Mouse (Mus musculus) hindbrain, embryonic 14.5 days (tissue): ENCODE measurements around the gene Vmn1r28. TPM values are rescaled to one million over a fixed set of nuclear protein-coding genes. Genes with fewer than 3 reads are reported as not detected.
"Not testable (repeated sequence)": the region's sequence is repeated elsewhere in the genome, so short reads cannot be mapped to it uniquely, and the experiment has no call there.

ENCODE experiments used
- ATAC-seq: fragments of 200-750 bp; cut with Nextera tagmentation; 2 replicates; pipeline ENCODE4 v1.8.0; 2017; ENCODE audit warnings: moderate number of reproducible peaks, mild to moderate bottlenecking, moderate TSS enrichment, moderate library complexity; ENCODE audit not compliant: low FRiP score
- DNase-seq: peaks from one replicate; pipeline ENCODE4 v3.0.0-alpha.2; 2015; ENCODE audit warnings: low spot score
- H3K27ac ChIP-seq: fragments of 300-500 bp; sonication (generic); 2 replicates; pipeline ENCODE4 v1.5.1; 2014; ENCODE audit warnings: mild to moderate bottlenecking, moderate library complexity
- H3K27me3 ChIP-seq: fragments of 300-500 bp; sonication (generic); 2 replicates; pipeline ENCODE4 v1.6.1; 2014; ENCODE audit warnings: mild to moderate bottlenecking, low read length, mixed read lengths; ENCODE audit not compliant: control insufficient read depth, insufficient read depth
- H3K36me3 ChIP-seq: fragments of 300-500 bp; sonication (generic); replicated peaks from 2 replicates; pipeline ENCODE4 v1.6.1; 2014; ENCODE audit not compliant: control insufficient read depth, insufficient read depth
- H3K4me1 ChIP-seq: fragments of 300-500 bp; sonication (generic); replicated peaks from 2 replicates; pipeline ENCODE4 v1.6.1; 2014; ENCODE audit warnings: antibody characterized with exemption, low read length, mixed read lengths; ENCODE audit not compliant: control insufficient read depth, insufficient read depth
- H3K4me2 ChIP-seq: fragments of 300-500 bp; sonication (generic); replicated peaks from 2 replicates; pipeline ENCODE4 v1.6.1; 2014; ENCODE audit warnings: mild to moderate bottlenecking, moderate library complexity
- H3K4me3 ChIP-seq: fragments of 300-500 bp; sonication (generic); replicated peaks from 2 replicates; pipeline ENCODE4 v1.5.1; 2014; ENCODE audit warnings: mild to moderate bottlenecking, low read length
- H3K9ac ChIP-seq: fragments of 300-500 bp; sonication (generic); 2 replicates; pipeline ENCODE4 v1.6.1; 2014
- H3K9me3 ChIP-seq: fragments of 300-500 bp; sonication (generic); 2 replicates; pipeline ENCODE4 v1.6.1; 2016; ENCODE audit warnings: low read length; ENCODE audit not compliant: control insufficient read depth
- WGBS: fragments of 180-500 bp; shearing (Covaris S2); extraction: QIAGEN DNeasy Blood & Tissue Kit; methylation state at CpG from one replicate; pipeline ENCODE4 v1.1.7; 2014; 5-methylcytosine and 5-hydroxymethylcytosine counted together
- polyA plus RNA-seq: library from polyadenylated mRNA; unstranded; fragments of >200 nt; fragmentation: Nextera tagmentation; extraction: Ambion mirVana; gene quantifications from 2 replicates; pipeline ENCODE4 v1.2.1, GENCODE M21; 2014

Vmn1r28 gene
- not detected in 2 replicates for polyA plus RNA-seq

- WGBS, result 90% methylated on average over 1 of the region's 1 CpGs
- no peak within 1 kb of the TSS for H3K9ac ChIP-seq
- no peak for ATAC-seq
- no peaks in the 10 kb centered on the region for H3K36me3 ChIP-seq
- no peak for DNase-seq
- H3K9me3 ChIP-seq, result no peaks in the 10 kb centered on the region
- H3K4me1 ChIP-seq, result no peaks in the 10 kb centered on the region
- no peak within 1 kb of the TSS for H3K4me3 ChIP-seq
- no peaks in the 10 kb centered on the region for H3K27me3 ChIP-seq
- H3K27ac ChIP-seq, result no peak within 1 kb of the TSS
- no peak within 1 kb of the TSS for H3K4me2 ChIP-seq
These were observed at the start of gene Vmn1r28 for GRCm38 (mm10) chr6:58261737-58262136. TSS of gene Vmn1r28 (plus strand) at chr6:58262037.

GRCm38 (mm10) chr6:58216119-58216518 is 45.7 kb upstream of the Vmn1r28 start:
- no peak overlapping the region for H3K4me3 ChIP-seq
- DNase-seq, result no peak
- H3K9ac ChIP-seq, result no peak overlapping the region
- H3K4me2 ChIP-seq, result no peak overlapping the region
- H3K36me3 ChIP-seq, result no peaks in the 10 kb centered on the region
- 83% methylated on average over 2 of the region's 2 CpGs for WGBS
- no peak for ATAC-seq
- H3K27ac ChIP-seq, result no peak overlapping the region
- H3K9me3 ChIP-seq, result no peaks in the 10 kb centered on the region
- no peaks in the 10 kb centered on the region for H3K27me3 ChIP-seq
- H3K4me1 ChIP-seq, result no peaks in the 10 kb centered on the region

- 82% methylated on average over 2 of the region's 2 CpGs for WGBS
- H3K9ac ChIP-seq, result no peak within 1 kb of the TSS
- no peaks in the 10 kb centered on the region for H3K36me3 ChIP-seq
- no peaks in the 10 kb centered on the region for H3K4me1 ChIP-seq
- no peak within 1 kb of the TSS for H3K4me3 ChIP-seq
- no peak within 1 kb of the TSS for H3K4me2 ChIP-seq
- no peaks in the 10 kb centered on the region for H3K9me3 ChIP-seq
- no peaks in the 10 kb centered on the region for H3K27me3 ChIP-seq
- no peak for DNase-seq
- ATAC-seq, result no peak
- H3K27ac ChIP-seq, result no peak within 1 kb of the TSS
These were observed 43.1 kb upstream of the Vmn1r28 start, which contains the start of gene Vmn1r27 for GRCm38 (mm10) chr6:58218721-58219120. TSS of gene Vmn1r27 (minus strand) at chr6:58218821.

DNA sequence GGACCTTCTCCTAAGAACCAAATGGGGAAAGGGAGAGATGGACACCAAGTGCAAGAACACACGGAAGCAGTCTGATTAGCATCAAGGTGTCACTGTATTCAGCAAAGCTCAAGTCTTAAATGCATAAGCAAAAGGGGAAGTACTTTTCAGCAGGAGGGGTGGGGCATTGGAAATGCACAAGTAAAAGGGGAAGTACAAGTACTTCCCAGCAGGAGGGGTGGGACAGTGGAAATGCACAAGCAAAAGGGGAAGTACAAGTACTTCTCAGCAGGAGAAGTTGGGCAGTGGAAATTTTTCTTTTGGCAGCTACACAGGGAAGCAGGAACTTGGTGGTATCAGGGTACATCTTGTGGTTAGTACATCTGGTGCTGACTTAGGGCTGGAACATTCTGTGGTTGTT is 17.8 kb downstream of the Vmn1r28 start:
- H3K27ac ChIP-seq, H3K4me2 ChIP-seq, H3K27me3 ChIP-seq, H3K9ac ChIP-seq, H3K4me1 ChIP-seq, H3K4me3 ChIP-seq, DNase-seq, ATAC-seq, H3K9me3 ChIP-seq, H3K36me3 ChIP-seq: not testable (repeated sequence)
- 95% methylated on average over 1 of the region's 1 CpGs for WGBS

GRCm38 (mm10) chr6:58292201-58292600 is 30.4 kb downstream of the Vmn1r28 start:
- Histone ChIP-seq H3K4me2 (no peak overlapping the region), H3K4me1 (no peaks in the 10 kb centered on the region), H3K27me3 (no peaks in the 10 kb centered on the region), H3K27ac (no peak overlapping the region), H3K4me3 (no peak overlapping the region), H3K9me3 (no peaks in the 10 kb centered on the region), H3K9ac (no peak overlapping the region), H3K36me3 (no peaks in the 10 kb centered on the region)
- ATAC-seq (no peak), DNase-seq (no peak)
- WGBS, result 70% methylated on average over 2 of the region's 2 CpGs

DNA sequence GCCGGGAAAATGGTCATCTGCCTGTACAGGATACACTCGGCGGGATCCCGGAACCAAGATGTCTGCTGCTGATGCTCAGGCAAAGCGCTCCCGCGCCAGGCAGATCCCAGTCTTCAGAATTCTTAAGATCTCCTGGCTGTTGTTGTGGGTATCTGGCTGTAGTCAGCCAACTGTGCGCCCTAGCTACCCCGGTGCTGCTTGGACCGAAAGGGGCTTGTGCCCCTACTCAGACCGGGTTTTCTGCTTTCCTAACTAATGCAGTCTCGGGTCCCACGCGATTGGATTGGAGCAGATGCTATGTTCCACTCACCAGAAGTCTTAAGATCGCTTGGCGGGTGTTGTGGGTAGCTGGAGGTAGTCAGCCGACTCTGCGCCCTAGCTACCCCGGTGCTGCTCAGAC is 36.7 kb downstream of the Vmn1r28 start:
- WGBS, result 84% methylated on average over 19 of the region's 19 CpGs
- H3K9ac ChIP-seq, H3K4me1 ChIP-seq, H3K27me3 ChIP-seq, H3K27ac ChIP-seq, H3K4me3 ChIP-seq, ATAC-seq, DNase-seq, H3K36me3 ChIP-seq, H3K9me3 ChIP-seq, H3K4me2 ChIP-seq: not testable (repeated sequence)

DNA sequence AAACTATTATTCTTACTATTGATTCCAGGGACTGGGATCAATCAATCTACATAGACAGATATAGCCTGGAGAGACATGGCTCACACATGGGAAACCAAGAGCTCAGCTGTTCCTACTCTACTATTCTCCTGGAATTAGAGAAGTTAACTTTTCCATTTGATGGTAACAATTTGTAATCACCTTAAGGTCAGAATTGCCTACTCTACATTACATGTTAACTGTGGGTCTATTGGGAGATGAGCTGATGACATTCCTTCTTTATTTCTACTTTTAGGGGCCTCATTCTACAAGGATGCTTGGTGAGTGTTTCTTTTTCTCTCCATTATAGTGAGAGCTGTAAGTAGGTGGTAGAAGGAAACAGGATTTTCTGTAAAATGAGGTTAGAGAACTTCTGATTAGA is 39.4 kb downstream of the Vmn1r28 start, which contains the start of gene Vmn1r29:
TSS of gene Vmn1r29 (plus strand) at position 301 of the 400 bp plus-strand sequence.
- H3K9ac ChIP-seq, result no peak within 1 kb of the TSS
- H3K4me3 ChIP-seq, result no peak within 1 kb of the TSS
- H3K27me3 ChIP-seq, result no peaks in the 10 kb centered on the region
- no peak for DNase-seq
- H3K36me3 ChIP-seq, result no peaks in the 10 kb centered on the region
- no peaks in the 10 kb centered on the region for H3K4me1 ChIP-seq
- no peak for ATAC-seq
- no peak within 1 kb of the TSS for H3K4me2 ChIP-seq
- no peak within 1 kb of the TSS for H3K27ac ChIP-seq
- H3K9me3 ChIP-seq, result no peaks in the 10 kb centered on the region

Other genes with a start within 250 kb of the Vmn1r28 start
- not detected in 2 replicates for gene Vmn1r26, start 246.9 kb upstream of the Vmn1r28 start, polyA plus RNA-seq
- not detected in 2 replicates for gene Vmn1r27, start 43.2 kb upstream of the Vmn1r28 start, polyA plus RNA-seq
- gene Vmn1r29, start 39.5 kb downstream of the Vmn1r28 start, polyA plus RNA-seq, result not detected in 2 replicates
- gene Vmn1r30, start 181.3 kb downstream of the Vmn1r28 start, polyA plus RNA-seq, result not detected in 2 replicates
- gene Vmn1r31, start 213.3 kb downstream of the Vmn1r28 start, polyA plus RNA-seq, result not detected in 2 replicates